Mouse (Mus musculus): Measurements from ENCODE around the gene Flad1.
"Not testable (repeated sequence)": the region's sequence is repeated elsewhere in the genome, so short reads cannot be mapped to it uniquely, and the experiment has no call there.

Gene Flad1

DNA sequence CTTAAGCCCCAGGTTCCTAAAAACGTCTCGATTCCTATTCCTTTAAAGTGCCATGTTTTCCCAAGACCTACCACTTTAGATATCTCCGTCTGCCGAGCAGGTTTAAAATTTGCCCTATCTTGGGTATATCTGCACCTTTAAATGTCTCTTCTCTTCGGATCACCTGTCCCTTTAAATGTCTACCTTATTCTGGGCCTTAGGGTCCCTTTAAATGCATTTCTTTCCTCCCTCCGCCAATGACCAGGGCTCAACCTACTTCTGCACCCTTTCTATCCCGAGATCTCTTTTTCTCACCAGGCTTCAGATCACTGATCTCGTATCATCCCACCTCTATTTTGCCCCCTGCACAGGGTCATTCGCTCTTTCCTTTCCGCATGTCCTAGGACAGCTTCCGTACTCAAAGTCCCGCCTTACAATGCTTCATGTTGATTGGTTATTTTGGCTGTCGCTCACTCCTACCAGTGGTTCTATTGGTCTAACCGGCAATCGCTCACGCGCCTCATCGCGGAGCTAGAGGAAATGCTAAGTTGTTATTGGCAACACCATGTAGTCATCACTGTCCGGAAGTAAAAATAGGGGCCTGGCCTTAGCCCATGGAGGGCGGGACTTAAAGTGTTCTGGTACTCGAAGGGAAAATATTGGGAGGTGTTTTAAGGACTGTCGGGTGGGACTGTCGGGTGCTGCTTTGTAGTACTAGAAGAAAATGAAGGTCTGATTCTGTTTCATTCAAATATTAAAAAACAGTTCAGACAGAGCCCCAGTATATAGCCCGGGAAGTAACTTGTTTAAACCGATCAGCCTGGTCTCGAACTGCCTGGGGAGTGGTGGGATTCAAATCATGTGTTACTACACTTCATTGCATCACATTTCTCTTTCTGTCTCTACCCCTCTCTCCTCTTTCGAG lies at the start of gene Flad1:
TSS of gene Flad1 (minus strand) at position 381 of the 904 bp plus-strand sequence.
- peak; percentile 99 for DNase-seq

GRCm38 (mm10) chr3:89458965-89459807 lies 47.5 kb upstream of the Flad1 start:
- DNase-seq: peak; percentile 97

- DNase-seq: no peak
These were observed 46.8 kb upstream of the Flad1 start for GRCm38 (mm10) chr3:89458372-89458964.

- peak; percentile 81 for DNase-seq
These were observed 45.3 kb upstream of the Flad1 start for GRCm38 (mm10) chr3:89456726-89457665.

GRCm38 (mm10) chr3:89455786-89456285 lies 44.2 kb upstream of the Flad1 start:
- no peak for DNase-seq

GRCm38 (mm10) chr3:89454401-89455177 lies 42.9 kb upstream of the Flad1 start, which contains the start of gene Pmvk:
TSS of gene Pmvk (plus strand) at chr3:89454541.
- DNase-seq: no peak

DNA sequence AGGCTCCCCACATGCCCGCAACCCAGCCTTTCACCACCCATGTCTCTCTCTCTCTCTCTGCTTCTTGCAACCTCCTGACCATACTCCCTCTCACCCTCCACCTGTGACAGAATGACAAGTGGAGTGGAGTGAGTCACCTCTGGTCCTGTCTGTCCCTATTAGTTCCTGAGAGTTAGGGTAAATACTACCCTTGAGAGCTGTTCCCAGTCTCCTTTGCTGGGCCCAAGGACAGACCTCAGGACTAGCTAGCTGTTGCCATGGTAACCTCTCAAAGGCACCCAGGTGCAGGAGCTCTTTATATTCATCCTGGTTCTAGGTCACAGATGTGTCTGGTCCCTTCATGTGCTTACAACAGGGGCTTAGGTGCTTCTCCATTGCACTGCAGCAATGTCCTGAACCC lies 40.2 kb upstream of the Flad1 start:
- peak; percentile 16 for DNase-seq

DNA sequence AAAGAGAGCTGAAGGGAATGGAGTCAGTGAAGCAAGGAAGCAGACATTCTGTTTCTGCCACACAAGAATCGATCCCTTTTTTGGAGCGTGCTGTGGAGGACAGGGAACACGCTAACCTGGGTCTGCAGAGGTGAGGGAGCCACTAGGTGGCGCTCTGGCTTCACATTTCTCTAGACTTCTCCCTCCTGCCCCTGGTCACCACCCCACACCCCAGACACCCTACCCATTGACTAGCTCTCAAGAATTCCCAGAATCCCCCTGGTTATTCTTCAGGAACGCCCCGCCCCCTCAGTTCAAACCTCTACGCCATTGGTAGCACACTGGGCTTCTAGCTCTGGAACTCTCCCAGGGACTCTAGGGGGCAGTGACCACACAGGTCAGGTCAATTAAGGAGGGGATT lies 37.9 kb upstream of the Flad1 start:
- DNase-seq: peak; percentile 82

GRCm38 (mm10) chr3:89448720-89449537 lies 37.3 kb upstream of the Flad1 start:
- peak; percentile 66 for DNase-seq

DNA sequence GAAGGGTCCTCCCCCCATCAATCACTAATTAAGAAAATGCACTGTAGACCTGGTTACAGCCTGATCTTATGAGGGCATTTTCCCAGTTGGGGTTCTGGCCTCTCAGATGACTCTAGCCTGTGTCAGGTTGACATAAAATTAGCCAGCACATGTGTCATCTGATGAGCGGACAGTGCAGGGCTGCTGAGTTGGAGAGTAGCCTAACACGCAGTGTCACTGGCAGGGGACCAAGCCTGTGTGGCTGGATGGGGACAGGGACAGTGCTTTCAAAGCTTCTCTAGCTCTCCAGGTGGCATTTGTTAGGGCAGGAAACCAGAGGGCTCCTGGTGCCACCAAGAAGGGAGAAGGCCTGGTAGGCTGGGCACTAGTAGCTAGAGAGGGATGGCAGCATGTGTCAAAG lies 29.0 kb upstream of the Flad1 start:
- no peak for DNase-seq

DNA sequence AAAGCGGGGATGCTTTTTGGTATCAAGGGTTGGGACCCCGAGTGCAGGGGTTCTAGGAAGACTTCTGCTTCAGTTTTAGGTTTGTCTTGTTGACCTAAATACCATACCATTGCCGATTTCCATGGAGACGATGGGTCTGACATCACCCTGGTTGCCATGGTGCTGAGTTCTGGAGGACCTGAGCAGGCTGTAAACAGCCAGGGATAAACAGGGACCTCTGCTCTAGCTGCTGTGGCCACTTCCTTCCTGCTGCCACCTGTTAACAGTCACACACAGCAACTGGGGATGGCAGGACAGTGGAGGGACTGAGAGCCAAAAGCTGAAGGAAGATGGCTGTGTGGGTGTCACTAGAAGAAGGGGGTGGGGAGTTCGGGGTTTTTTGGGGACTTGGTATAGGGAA lies 25.6 kb upstream of the Flad1 start:
- peak; percentile 49 for DNase-seq

GRCm38 (mm10) chr3:89436176-89437113 lies 24.8 kb upstream of the Flad1 start, which contains the start of gene Pbxip1:
TSS of gene Pbxip1 (plus strand) at chr3:89436706.
- DNase-seq: peak; percentile 73

GRCm38 (mm10) chr3:89435041-89435440 lies 23.4 kb upstream of the Flad1 start:
- DNase-seq: no peak

- DNase-seq: no peak
These were observed 22.9 kb upstream of the Flad1 start for GRCm38 (mm10) chr3:89434532-89434931.

DNA sequence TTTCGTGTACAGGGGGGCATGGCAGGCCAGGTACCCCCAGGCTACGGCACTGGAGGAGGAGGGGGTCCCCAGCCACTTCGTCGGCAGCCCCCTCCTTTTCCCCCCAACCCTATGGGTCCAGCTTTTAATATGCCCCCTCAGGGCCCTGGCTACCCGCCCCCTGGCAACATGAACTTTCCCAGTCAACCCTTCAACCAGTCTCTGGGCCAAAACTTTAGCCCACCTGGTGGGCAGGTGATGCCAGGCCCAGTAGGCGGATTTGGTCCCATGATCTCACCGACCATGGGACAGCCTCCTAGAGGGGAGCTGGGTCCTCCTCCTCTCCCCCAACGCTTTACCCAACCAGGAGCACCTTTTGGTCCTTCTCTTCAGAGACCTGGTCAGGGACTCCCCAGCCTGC lies 20.9 kb upstream of the Flad1 start:
- no peak for DNase-seq

DNA sequence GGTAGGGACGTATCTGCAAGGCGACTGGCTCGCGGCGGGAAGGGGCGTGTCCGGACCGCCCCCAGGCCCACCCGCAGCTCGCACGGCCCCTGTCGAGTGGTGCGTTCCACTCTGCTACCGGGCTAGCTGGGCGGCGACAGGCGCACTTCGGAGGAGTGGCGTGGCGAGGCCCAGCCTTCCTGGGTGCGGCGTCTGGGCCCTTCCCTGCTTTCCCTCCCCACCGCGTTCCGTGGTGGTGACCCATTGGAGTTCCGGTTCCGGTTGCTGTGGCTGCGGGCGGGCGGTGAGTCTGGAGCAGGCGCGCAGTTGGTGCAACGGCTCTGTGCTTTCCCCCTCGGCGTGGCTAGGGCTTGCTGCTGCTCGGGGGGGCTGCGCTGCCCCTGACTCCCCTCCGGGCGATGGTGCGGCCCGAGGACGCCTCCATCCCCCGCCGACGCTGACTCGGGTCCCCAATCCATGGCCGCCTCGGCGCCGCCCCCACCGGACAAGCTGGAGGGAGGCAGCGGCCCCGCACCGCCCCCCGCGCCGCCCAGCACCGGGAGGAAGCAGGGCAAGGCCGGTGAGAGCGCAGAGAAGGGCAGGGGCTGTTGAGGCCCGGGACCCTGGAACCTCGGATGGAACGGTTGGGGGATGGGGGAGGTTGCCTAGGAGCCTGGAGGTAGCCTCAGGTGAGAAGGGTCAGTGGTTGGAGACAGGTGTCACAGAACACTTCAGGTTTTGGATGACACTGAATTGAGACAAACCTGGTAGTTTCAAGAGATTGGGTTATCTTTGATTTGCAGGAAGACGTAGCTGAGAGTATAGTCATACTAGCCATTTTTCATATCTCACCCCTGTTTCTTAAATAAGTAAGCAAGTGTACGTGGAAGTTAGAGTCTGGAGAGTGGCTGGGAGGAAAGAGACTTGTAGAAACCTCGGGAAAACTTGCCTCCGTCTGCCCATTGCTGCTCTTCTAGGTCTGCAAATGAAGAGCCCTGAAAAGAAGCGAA lies 18.8 kb upstream of the Flad1 start, which contains the start of gene Pygo2:
TSS of gene Pygo2 (plus strand) at position 44 of the 989 bp plus-strand sequence.
- peak; percentile 95 for DNase-seq

GRCm38 (mm10) chr3:89429021-89429420 lies 17.4 kb upstream of the Flad1 start:
- DNase-seq: not testable (repeated sequence)

Measured in lung, postnatal 14 days (tissue).